Mouse (Mus musculus) ES-CJ7 (cell line): Measurements from ENCODE around the gene Tmem141.

Experiments used
- DNase-seq: peaks from one replicate; pipeline ENCODE4 v3.0.0; 2011; ENCODE audit warnings: low read depth, low spot score

The Tmem141 gene

DNA sequence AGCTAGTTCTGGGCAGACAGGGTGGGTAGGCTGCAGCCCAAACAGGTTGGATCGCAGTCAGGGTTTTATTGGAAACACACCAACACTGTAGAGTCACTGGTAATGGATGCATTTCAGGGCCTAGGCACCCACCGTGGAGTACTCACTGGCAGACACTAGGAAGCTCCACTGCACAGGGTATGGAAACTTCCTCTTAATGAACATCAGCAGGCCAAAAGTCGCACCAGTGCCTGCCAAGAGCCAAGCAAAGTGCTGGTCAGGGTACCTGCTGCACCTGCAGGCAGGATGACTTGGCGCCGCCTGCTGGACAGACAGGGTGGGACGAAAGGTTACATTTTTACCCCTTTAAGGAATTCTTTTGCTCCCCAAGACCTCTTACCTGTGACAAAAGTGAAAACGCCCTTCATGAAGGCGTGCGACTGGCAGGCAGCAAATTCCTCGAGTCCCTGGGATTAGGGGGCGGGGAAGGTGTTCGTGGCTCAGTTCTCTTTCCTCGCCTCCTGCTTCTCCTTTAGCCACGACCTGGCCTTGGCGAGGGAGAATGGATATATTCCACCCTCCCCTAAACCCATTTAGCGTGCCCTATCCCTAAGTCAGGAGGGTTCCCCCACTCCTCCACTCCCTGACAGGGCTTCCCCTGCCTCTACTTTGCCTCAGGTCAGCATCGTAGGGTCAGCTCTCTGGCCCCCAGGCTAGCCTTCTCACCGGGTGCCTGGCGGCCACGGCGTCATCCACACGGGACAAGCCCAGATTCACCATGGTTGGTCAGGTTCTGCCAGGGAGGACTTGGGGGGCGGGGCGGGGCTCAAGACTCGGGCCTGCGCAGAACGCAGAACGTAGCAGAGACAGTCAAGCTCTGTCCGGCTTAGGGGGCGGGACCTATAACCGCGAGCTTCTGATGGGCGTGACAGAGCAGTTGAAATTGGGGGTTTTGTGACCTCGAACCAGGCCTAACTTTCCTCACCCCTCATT, at the start of gene Tmem141:
Tmem141 (minus strand) TSS at position 777 of the 972 bp plus-strand sequence.
- DNase-seq = peak; percentile 92

DNA sequence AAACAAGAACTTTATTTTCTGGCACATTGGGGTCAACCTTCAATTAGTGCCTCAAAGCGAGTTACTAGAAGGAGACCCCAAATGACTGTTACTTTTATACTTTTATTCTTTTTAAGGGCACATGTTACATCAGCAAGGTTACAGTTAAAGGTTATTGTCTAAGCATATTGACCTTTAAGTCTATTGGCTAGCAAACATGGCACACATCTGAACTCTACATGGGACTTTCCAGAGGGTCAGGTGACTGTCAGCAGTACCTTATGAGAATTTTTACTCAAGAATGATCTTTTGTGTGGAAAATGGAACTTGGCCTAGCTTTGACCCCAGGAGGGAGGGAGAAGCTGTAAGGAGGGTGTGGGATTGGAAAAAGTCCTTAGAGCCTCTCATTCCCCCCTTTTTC, 44.7 kb upstream of the Tmem141 start:
- DNase-seq = no peak

DNA sequence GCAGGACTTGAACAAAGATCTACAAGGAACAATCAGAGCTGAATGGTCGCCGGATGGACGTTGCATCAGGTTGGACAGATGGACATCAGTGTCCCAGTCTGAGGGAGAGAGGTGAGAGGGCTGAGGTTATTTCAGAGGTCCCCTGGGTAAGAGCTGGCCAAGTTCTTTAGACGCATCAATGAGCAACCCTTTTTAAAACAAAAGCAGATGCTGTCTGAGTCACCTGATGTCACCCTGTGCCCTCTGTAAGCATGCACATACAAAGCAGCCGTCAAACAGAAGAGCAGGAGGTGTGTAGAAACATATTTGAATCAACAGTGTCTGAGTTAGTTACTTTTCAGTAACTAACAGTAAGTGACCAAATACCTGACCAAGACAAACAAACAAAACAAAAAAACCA, 42.3 kb upstream of the Tmem141 start:
- DNase-seq = no peak

DNA sequence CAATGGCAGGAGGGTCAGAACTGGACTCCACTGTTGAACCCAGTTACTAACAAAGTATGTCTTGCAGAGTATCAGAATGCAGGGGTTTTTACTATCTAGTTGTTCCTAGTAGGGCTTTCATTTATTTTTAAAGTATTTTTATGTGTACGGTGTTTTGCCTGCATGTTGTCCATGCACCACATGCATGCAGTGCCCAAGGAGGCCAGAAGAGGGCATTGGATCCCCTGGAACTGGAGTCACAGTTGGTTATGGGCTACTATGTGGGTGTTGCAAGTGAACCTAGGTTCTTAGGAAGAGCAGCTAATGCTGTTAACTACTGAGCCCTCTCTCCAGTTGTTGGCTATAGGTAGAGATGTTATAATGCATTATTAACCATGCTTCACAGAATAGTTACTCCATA, 41.7 kb upstream of the Tmem141 start:
- peak; percentile 37 for DNase-seq

DNA sequence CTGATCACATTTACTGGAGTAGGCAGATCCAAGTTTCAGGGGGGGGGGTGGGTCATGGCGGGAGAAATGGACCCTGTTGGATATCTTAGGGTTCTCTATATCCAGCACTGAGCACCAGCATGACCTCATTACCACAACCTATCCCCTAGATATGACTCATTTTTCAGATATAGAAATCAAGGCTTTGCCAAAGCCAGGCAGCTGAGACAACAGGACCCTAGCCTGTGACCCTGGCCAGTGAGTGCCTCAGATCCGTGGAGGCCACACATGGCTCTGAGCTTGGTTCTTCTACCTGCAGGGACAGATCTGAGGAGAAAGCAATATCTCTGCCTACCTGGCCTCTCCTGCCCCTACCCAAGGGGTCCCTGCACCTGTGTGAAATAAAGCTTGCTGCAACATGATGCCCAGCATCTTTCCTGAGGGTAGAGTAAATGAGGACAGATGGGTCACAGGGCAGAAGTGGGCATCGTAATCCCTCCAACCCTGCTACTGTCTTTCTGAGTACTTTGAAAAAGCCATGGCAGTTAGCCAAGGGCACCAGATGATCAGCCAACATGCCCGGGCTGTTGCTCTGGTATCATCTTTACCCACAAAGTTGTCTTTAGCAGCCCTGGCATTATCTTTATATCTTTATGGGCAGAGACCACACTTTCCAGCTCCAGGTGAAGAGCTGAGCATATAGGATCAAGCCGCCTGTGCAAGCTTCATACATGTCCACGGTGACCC, 39.6 kb upstream of the Tmem141 start:
- DNase-seq = no peak

DNA sequence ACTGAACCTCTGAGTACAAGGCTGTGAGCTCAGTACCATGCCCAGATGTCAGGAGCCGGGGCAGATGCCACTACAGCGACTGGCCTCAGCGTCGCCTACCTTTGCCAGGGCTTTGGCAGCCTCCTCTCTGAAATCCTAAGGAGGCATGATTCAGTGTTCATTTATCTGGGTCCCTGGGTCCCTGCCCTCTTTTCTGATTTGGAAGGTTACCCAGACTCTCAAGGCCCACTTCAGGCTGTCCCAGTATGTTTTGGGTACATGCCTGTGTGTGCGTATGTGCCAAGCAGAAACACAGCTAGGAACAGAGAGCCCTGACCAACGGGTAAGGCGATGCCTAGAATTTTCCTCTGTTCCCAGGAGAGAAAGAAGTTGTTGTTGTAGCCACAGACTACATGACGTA, 38.5 kb upstream of the Tmem141 start:
- DNase-seq = no peak

DNA sequence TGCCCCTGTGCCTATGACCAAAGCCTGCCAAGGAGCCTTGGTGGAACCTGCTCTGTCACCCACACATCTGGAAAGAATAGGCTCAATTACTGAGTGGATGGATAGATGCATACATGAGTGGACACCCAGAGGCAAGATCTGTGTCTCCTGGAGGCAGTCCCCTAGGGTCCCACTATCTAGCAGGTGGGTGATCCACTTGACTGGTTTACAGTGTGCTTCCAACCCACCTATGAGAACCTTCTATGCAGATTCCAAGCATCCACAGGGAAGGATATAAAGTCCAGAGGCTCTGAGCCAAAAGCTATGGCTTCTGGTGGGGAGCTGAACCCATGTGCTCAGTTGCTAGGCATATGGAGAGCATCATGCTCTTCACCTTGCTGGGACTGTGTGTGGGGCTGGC, 35.8 kb upstream of the Tmem141 start, which contains the start of gene Lcn5:
Lcn5 (plus strand) TSS at position 301 of the 400 bp plus-strand sequence.
- no peak for DNase-seq

DNA sequence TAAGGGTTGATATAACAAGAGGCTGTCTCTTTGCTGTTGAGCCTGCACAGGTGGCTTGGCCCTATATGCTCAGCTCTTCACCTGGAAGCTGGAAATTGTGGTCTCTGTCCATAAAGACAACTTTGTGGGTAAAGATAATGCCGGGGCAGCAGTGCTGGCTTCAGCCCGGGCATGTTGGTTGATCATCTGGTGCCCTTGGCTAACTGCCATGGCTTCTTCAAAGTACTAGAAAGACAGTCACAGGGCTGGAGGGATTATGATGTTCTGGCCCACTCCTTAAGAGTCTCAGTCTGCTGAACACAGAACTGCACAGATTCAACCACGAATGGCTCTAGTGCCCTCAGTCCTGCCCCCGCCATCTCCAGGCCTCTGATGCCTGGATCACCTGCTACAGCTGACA, 35.4 kb upstream of the Tmem141 start:
- no peak for DNase-seq

DNA sequence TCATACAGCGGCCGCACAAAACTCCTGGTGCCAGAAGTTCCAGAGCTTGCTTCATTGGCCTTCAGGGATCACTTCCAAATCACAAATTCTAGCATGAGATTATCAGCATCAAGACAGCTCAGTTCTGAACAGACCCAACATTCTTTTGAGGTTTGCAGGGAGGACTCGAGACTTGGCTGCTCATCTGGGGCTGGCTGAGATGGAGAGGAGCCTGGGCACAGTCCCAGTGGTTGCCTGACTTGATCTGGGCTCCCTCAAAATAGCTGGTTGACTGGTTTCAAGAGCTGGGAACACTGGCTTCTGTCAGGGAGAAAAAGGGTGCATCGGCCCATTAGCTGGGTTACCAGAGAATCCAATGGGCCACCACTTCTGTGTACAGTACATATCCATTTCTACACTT, 34.9 kb upstream of the Tmem141 start:
- no peak for DNase-seq

DNA sequence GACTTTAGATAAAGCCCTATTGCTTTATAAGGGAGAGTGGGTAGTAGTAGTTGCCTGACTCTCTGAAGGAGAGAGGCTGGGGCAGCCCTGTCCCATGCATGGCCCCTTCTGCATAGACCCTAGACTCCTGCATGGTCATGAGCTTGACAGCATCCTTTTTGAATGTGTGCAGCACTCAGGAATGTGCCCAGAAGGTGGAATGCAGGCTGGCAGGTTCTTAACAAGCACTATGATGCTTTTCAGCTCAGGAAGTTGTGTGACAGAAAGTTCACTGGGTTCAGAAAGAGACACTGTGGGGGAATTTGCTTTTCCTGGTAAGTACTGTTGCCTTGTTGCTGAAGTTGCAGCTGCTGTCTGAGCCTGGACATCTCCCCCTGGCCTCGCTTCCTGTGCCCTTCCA, 32.7 kb upstream of the Tmem141 start:
- no peak for DNase-seq

DNA sequence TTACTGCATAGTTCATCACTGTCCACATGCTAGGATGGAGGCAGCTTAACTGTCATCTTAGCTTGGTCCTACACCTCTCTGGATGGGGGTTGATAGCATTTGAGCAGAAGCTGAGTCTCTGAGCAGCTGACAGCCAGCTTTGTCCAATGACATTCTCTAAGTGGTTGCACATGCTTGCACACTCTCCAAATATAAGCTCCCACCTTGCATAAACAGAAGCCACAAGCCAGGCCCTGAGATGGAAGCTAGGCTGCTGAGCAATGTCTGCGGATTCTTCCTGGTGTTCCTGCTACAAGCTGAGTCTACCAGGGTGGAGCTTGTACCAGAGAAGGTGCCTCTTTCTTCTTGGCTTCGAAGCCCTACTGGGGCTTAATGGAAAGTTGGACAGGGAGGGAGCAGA, 31.1 kb upstream of the Tmem141 start, which contains the start of gene Lcn8:
Lcn8 (plus strand) TSS at position 219 of the 400 bp plus-strand sequence.
- DNase-seq = no peak

DNA sequence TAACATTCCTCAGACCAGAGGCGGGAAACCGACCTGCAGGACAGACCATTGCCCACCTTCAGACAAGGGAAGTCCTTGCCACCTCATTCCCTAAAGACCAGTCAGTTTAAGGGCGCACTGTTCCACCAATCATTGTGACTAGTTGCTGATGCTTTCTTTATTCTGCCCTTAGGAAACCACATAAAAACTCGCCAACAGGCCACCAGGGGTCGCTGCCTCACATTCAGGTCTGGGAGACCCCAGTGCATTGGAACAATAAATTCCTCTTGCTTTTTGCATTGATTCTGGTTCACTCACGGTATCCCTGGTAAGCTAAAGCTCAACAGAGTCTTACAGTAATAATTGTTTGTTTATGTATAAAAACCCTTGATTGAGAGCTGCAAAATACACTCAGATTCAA, 18.1 kb upstream of the Tmem141 start:
- DNase-seq = peak; percentile 52

DNA sequence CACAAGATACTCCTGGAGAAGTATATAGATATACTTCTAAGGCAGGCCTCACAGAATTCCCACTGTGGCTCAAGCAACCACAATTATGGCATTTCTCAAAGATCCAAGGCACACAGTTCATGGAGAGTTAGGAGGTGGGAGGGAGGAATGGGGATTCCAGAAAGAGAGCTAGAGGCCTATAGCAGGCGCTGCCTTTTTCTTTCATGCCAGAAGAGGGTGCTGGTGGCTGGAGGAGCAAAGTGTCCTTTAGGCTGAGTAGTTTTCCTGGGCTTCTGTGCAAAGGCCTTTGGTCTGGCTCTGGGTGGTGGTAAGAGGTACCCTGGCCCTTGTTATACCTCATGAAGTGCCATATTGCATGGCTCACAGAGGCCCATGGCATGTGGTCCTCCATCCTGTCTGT, 12.2 kb upstream of the Tmem141 start:
- DNase-seq = no peak

DNA sequence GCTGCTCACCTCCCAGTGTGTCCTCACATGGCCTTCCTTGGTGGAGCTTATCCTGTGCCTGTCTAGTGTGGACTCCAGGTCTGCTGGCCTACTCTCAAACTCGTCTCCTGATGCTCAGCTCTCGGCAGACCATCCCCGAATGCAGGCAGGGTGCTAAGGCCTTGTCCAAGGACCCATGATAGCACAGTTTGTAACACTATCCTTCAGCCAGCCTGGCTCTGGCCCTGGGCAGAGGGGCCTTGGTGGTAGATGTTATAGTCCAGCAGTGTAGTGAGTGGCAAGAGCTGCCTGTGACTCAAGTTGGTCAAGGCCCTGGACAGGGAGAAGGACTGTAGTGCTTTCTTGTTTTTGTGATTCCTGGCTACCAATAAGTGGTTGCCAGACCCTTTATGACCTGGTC, 11.8 kb upstream of the Tmem141 start:
- DNase-seq = no peak

DNA sequence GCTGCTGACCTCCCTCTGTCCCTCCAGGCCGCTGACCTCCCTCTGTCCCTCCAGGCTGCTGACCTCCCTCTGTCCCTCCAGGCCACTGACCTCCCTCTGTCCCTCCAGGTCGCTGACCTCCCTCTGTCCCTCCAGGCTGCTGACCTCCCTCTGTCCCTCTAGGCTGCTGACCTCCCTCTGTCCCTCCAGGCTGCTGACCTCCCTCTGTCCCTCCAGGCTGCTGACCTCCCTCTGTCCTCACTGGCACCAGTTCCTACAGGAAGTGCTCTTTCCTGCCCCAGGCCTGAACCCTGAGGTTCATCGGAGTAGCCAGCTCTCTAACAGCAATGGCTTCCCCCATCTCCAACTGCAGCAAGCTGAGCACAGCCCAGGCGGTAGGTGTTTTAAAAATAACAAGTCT, 6.9 kb upstream of the Tmem141 start:
- no peak for DNase-seq

DNA sequence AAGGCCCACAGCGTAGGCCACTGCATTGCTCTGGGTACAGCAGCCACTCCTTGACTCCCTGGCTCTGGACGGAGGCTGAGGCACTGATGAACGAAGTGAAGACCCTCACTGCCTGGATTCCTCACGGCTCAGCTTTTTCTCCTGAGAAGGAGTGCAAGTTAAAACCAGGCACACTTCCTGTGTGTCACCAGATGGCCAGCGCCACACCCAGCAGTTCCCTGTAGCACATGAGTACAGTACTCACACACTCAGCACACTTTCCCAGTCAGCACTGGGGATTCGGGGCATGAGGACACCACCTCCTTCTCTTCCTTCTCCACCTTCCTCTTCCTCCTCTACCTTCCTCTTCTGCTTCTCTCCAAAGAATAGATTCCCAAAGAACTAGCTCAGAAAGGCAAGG, 6.0 kb upstream of the Tmem141 start, which contains the start of gene Fcna:
Fcna (minus strand) TSS at position 220 of the 400 bp plus-strand sequence.
- no peak for DNase-seq

DNA sequence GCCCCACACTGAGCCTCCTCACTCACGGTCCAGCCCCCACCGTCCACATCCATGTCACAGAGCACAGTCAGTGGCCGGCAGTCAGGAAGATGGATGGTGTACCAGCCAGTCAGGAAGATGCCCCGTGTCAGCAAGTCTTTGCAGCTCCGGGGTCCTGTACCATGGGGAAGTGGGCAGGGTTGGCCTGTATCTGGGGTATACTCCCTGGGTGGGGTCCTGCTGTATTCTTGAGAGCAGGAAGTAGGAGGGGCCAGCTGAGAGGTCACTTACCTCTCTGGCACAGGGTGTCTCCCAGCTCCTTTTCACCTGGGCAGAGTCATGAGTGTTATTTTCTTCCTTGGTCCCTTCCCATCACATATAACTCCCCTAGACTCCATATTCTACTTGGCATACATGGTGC, 4.2 kb upstream of the Tmem141 start:
- DNase-seq = no peak

DNA sequence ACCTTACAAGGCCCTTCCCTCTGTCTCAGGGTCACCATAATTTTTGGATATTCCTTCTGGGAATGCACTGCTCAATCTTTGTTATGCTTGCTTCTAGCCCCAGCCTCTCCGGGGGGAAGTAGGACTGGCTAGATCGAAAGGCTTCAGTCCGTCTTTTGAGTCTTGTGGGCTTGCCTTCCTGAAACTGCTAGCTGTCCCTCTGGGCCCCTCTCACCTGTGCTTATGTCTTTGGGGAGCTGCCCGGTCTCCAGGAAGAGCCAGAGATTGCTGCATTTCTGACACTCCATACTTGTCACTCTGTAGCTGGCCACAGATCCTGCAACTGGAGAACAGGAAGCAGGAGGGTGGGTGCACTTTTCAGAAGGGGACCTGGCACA, 965 bp downstream of the Tmem141 start:
- no peak for DNase-seq

DNA sequence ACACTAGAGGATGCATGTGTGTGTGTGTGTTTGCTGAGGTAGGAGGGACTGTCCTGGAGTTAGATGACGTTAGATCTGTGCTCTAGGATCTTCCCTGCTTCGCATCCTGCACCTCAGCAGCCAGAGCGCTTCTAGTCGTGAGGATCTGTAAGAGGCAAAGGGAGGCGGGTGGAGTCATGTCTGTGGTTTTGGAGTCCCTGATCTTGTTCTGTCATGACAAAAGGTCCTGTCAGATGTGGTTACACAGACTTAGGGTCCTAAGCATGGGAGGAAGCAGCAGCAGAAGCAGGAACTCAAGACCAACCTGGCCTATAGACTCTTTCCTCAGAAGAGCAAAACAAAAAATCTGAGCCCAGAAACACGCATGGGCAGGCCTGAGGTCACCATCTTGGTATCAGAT, 1.4 kb downstream of the Tmem141 start:
- no peak for DNase-seq

DNA sequence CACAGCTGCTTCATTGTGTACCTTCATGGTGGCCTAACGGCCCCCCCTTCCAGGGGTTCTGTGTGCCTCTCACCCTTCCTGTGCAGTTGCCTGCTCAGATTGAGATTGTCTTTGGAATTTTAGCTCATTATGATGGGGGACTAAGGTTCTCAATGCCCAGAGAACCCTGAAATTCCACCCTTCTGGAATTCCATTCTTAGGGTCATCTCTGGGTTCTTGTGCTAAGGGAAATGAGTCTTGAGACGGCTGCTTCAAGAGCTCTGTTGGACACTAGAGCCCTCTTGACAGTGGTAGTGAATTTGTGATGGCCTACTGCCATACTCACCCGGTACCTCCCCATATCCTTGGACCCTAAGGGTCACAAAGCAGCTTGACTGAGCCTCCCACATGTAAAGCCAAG, 4.2 kb downstream of the Tmem141 start, which contains the start of gene Ccdc183:
Ccdc183 (minus strand) TSS at position 101 of the 400 bp plus-strand sequence.
- no peak for DNase-seq

DNA sequence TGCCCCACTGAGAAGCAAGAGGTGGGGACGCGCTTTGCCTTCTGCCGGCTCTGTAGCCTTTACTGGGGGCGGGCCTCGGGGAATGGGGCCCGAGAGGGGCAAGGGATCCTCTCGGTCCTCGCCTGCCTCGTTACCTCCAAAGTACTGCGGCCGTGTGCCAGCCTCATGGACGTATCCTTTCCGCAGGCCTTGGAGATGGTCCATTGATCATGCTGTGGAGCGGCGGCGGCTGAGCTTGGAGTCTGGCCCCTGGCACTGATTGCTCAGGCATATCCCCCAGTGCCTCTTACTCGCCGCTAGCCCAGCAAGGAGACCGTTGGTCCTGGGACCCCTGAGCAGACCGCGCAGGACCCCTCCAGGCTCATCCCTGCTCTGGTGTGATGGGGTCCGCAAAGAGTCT, 5.4 kb downstream of the Tmem141 start:
- no peak for DNase-seq

DNA sequence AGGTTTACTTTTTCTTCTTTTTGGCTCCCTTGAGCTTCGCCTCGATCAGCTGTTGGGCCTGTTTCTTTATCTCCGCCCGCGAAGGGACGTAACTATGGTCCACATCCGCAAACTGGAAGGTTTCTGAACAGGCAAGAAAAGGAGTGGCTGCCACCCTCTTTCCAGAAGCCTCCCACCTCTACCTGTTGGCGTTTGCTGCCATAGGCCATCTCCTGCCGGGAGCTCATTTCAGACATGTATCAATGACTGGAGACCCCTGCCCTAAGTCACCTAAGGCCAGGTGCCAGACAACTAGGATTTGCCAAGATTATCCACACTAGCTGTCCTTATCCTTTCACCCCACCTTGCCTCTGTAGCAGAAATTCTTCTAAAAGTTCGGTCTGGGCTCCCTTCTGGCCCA, 13.1 kb downstream of the Tmem141 start:
- no peak for DNase-seq
